Mouse (Mus musculus): ENCODE data around the gene Fam229b. TPM values are rescaled to one million over a fixed set of nuclear protein-coding genes. Genes with fewer than 3 reads are reported as not detected.

Gene Fam229b
- polyA plus RNA-seq, 1 experiment from 2014 or later: 10.8 TPM

DNA sequence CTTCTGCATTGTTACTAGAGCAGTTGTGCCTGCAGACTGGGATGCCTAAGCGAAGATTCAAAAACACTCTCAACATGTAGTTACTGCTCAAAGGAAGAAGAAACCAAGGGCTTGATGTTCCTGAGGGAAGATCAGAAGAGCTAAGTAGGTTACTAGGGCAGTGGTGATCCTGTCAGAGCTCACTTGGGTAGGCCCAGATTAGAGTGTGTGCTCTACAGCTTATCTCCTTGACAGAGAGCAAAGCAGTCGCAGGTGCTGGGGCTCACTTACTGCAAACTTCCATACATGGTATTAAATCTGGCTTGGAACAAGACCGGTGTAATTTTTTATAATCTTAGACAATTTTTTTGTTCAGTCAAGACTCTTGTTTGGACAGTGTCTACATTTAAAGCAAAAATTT lies 4.1 kb upstream of the Fam229b start:
- 74% methylated on average over 3 of the region's 3 CpGs for WGBS
- no peak for ATAC-seq (ENCODE audit: insufficient number of reproducible peaks, low FRiP score)

DNA sequence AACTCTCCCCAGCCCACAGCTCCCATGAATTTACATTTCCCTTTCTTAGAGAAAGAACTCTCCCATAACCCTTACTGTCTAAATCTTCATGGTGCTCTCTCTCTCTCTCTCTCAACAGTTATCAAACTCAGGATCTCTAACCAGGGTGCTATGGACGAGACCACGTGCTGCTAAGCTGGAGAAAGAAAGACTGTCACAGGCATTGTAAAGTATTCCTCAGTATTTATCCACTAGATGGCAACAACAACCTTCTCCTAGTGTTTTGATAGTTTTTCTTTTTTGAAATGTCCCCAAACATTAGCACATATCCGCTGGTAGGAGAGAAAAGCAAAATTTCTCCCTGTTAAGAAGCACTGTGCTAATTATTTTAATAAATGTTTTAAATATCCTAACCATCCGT lies 12.3 kb downstream of the Fam229b start:
- ATAC-seq (ENCODE audit: insufficient number of reproducible peaks, low FRiP score): no peak
- Histone ChIP-seq H3K9me3 (replicated peaks) (no peaks in the 10 kb centered on the region), H3K36me3 (no peaks in the 10 kb centered on the region), H3K27me3 (replicated peaks) (no peaks in the 10 kb centered on the region), H3K27ac (ENCODE audit: poor library complexity, severe bottlenecking) (no peak overlapping the region), H3K9ac (no peak overlapping the region), H3K4me2 (no peak overlapping the region), H3K4me1 (replicated peaks) (no peaks in the 10 kb centered on the region), H3K4me3 (no peak overlapping the region)
- WGBS: 31% methylated on average over 4 of the region's 4 CpGs

More for the DNA sequence above, 4.1 kb upstream of the Fam229b start:
- Histone ChIP-seq H3K4me3 (no peak overlapping the region), H3K9ac (no peak overlapping the region), H3K4me2 (no peak overlapping the region), H3K36me3 (peaks cover 50% of the 10 kb centered on the region), H3K9me3 (replicated peaks) (no peaks in the 10 kb centered on the region), H3K27ac (ENCODE audit: poor library complexity, severe bottlenecking) (no peak overlapping the region), H3K4me1 (replicated peaks) (peaks cover 8% of the 10 kb centered on the region), H3K27me3 (replicated peaks) (no peaks in the 10 kb centered on the region)

GRCm38 (mm10) chr10:39109489-39109874 lies 24.2 kb downstream of the Fam229b start:
- Histone ChIP-seq H3K36me3 (peaks cover 65% of the 10 kb centered on the region), H3K27ac (ENCODE audit: poor library complexity, severe bottlenecking) (no peak overlapping the region), H3K4me1 (replicated peaks) (no peaks in the 10 kb centered on the region), H3K4me2 (no peak overlapping the region), H3K4me3 (no peak overlapping the region), H3K9ac (no peak overlapping the region), H3K9me3 (replicated peaks) (no peaks in the 10 kb centered on the region), H3K27me3 (replicated peaks) (no peaks in the 10 kb centered on the region)
- WGBS: 65% methylated on average over 4 of the region's 4 CpGs
- ATAC-seq (ENCODE audit: insufficient number of reproducible peaks, low FRiP score): no peak

- Histone ChIP-seq H3K27me3 (replicated peaks) (no peaks in the 10 kb centered on the region), H3K27ac (ENCODE audit: poor library complexity, severe bottlenecking) (no peak overlapping the region), H3K4me1 (replicated peaks) (no peaks in the 10 kb centered on the region), H3K9ac (no peak overlapping the region), H3K36me3 (peaks cover 65% of the 10 kb centered on the region), H3K4me2 (no peak overlapping the region), H3K9me3 (replicated peaks) (no peaks in the 10 kb centered on the region), H3K4me3 (no peak overlapping the region)
- WGBS: 72% methylated on average over 10 of the region's 10 CpGs
- ATAC-seq (ENCODE audit: insufficient number of reproducible peaks, low FRiP score): no peak
These were observed 24.8 kb downstream of the Fam229b start for GRCm38 (mm10) chr10:39108837-39109488.

GRCm38 (mm10) chr10:39106935-39107334 lies 26.8 kb downstream of the Fam229b start:
- H3K4me2 ChIP-seq: no peak overlapping the region
- H3K27ac ChIP-seq (ENCODE audit: poor library complexity, severe bottlenecking): no peak overlapping the region
- H3K27me3 ChIP-seq (replicated peaks): no peaks in the 10 kb centered on the region
- no peak overlapping the region for H3K4me3 ChIP-seq
- WGBS: 61% methylated on average over 4 of the region's 4 CpGs
- H3K9ac ChIP-seq: no peak overlapping the region
- H3K9me3 ChIP-seq (replicated peaks): no peaks in the 10 kb centered on the region
- ATAC-seq (ENCODE audit: insufficient number of reproducible peaks, low FRiP score): no peak
- no peaks in the 10 kb centered on the region for H3K4me1 ChIP-seq (replicated peaks)
- peaks cover 81% of the 10 kb centered on the region for H3K36me3 ChIP-seq

GRCm38 (mm10) chr10:39106413-39106812 lies 27.3 kb downstream of the Fam229b start:
- Histone ChIP-seq H3K9ac (no peak overlapping the region), H3K27ac (ENCODE audit: poor library complexity, severe bottlenecking) (no peak overlapping the region), H3K4me1 (replicated peaks) (no peaks in the 10 kb centered on the region), H3K9me3 (replicated peaks) (no peaks in the 10 kb centered on the region), H3K4me3 (no peak overlapping the region), H3K4me2 (no peak overlapping the region), H3K27me3 (replicated peaks) (no peaks in the 10 kb centered on the region), H3K36me3 (peaks cover 78% of the 10 kb centered on the region)
- ATAC-seq (ENCODE audit: insufficient number of reproducible peaks, low FRiP score): no peak
- WGBS: 71% methylated on average over 3 of the region's 3 CpGs

DNA sequence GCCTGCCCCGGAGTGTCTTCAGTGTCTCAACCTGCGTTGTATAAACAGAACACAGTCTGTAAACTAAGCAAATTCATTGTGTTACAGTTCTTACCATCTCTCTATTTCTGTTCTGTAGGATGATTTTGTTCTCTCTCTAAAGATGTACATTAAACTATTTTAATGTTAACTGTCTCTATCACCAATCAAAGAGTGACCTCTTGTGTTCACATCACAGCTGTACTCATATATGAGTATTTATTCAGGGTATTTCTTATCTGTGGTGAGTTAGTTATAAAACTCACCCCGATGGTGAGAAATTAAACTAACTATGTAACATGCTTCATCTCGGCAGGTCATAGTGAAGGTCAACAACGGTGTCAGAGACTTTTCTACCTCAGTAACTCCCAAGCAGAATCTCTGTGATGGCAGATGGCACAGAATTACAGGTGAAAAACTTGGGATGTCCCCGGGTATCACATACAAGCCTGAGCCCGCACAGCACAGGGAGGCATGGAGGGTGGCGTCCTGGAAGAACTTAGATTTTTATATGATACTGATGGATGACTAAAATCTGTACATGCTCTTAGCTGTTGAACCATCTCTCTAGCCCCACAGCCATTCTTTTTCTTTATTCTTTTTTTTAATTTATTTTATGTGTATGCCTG lies 28.8 kb downstream of the Fam229b start:
- Histone ChIP-seq H3K4me2 (no peak overlapping the region), H3K27ac (ENCODE audit: poor library complexity, severe bottlenecking) (no peak overlapping the region), H3K4me3 (no peak overlapping the region), H3K9me3 (replicated peaks) (no peaks in the 10 kb centered on the region), H3K36me3 (peaks cover 70% of the 10 kb centered on the region), H3K9ac (no peak overlapping the region), H3K4me1 (replicated peaks) (no peaks in the 10 kb centered on the region), H3K27me3 (replicated peaks) (no peaks in the 10 kb centered on the region)
- WGBS: 91% methylated on average over 8 of the region's 8 CpGs
- no peak for ATAC-seq (ENCODE audit: insufficient number of reproducible peaks, low FRiP score)

DNA sequence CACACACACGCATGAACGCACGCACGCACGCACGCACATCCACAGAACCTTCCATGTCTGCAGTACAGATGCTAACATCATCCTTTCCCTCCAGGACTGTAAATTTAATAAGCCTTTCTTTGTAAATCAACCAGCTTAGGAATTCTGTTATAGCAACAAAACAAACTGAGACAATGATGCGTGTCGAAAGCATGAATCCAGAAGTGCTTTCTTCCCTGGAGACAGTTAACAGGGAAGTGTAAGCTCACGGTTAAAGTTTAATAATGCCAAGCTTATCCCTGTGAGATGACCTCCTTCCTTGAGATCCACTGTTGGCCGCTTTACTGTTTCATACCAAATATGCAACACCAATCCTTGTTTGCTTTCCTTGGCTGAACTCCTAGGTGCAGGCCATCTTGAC lies 35.0 kb downstream of the Fam229b start:
- no peaks in the 10 kb centered on the region for H3K4me1 ChIP-seq (replicated peaks)
- H3K9ac ChIP-seq: no peak overlapping the region
- peaks cover 77% of the 10 kb centered on the region for H3K36me3 ChIP-seq
- H3K27ac ChIP-seq (ENCODE audit: poor library complexity, severe bottlenecking): no peak overlapping the region
- no peaks in the 10 kb centered on the region for H3K9me3 ChIP-seq (replicated peaks)
- H3K4me2 ChIP-seq: no peak overlapping the region
- ATAC-seq (ENCODE audit: insufficient number of reproducible peaks, low FRiP score): no peak
- H3K4me3 ChIP-seq: no peak overlapping the region
- no peaks in the 10 kb centered on the region for H3K27me3 ChIP-seq (replicated peaks)
- whole genome bisulfite sequencing: 94% methylated on average over 10 of the region's 10 CpGs

DNA sequence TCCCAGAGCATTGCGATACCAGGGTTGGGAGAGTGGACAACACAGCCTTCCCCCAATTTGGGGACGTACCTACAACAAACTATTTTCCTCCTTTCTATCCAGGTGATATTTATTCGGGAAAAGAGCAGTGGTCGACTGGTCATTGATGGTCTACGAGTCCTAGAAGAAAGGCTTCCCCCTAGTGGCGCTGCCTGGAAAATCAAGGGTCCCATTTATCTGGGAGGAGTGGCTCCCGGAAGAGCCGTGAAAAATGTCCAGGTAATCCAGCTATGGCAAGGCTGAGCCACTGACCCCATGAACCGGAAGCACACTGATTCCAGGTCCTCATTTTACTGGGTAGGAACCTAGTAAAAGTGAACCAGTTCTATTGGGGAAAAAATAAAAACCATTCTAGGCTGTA lies 36.7 kb downstream of the Fam229b start:
- no peak overlapping the region for H3K27ac ChIP-seq (ENCODE audit: poor library complexity, severe bottlenecking)
- no peaks in the 10 kb centered on the region for H3K4me1 ChIP-seq (replicated peaks)
- H3K9ac ChIP-seq: no peak overlapping the region
- 83% methylated on average over 9 of the region's 9 CpGs for WGBS
- H3K36me3 ChIP-seq: peaks cover 67% of the 10 kb centered on the region
- H3K4me2 ChIP-seq: no peak overlapping the region
- no peaks in the 10 kb centered on the region for H3K9me3 ChIP-seq (replicated peaks)
- no peak for ATAC-seq (ENCODE audit: insufficient number of reproducible peaks, low FRiP score)
- no peaks in the 10 kb centered on the region for H3K27me3 ChIP-seq (replicated peaks)
- no peak overlapping the region for H3K4me3 ChIP-seq

- Histone ChIP-seq H3K4me2 (no peak overlapping the region), H3K27me3 (replicated peaks) (no peaks in the 10 kb centered on the region), H3K9me3 (replicated peaks) (no peaks in the 10 kb centered on the region), H3K27ac (ENCODE audit: poor library complexity, severe bottlenecking) (no peak overlapping the region), H3K4me3 (no peak overlapping the region), H3K9ac (no peak overlapping the region), H3K4me1 (replicated peaks) (no peaks in the 10 kb centered on the region), H3K36me3 (peaks cover 74% of the 10 kb centered on the region)
- 84% methylated on average over 4 of the region's 4 CpGs for WGBS
- ATAC-seq (ENCODE audit: insufficient number of reproducible peaks, low FRiP score): no peak
These were observed 61.7 kb downstream of the Fam229b start for GRCm38 (mm10) chr10:39072048-39072447.

Data from heart, embryonic 12.5 days (tissue).